Mouse (Mus musculus): Measurements from ENCODE around the gene Crisp2. TPM values are rescaled to one million over a fixed set of nuclear protein-coding genes. Genes with fewer than 3 reads are reported as not detected.

Crisp2 gene
- polyA plus RNA-seq (2021; fragmentation: Nextera tagmentation): not detected in 2 replicates
- long read RNA-seq, experiment 1: 0 reads
- long read RNA-seq, experiment 2: 0 reads

DNA sequence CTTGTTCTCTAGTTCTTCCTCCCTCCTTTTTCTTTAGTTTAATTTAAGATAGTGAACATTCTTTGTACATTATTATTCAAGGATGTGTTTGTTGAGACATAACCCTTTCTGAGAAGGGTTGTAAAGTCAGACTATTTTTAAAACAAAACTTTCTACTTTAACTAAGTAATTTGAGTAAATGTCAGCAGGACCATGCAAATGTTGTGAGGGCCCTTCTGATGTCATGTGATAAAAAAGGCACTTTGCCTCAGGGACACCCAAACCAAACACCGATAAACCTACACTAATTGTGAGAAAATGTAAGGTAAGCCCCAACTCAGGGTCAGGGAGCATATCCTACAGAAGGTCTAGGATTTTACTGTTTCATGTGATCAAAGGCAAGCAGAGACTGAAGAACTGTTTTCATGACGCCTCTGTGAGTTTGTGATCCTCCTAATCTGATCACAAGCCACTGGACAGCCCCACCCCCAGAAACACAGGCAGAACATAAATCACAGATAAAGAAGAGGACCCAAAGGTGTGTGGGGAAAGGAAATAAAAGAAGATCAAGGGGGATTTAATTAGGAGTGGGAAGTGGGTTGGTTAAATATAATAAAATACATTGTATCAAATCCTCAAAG is at the start of gene Crisp2:
Crisp2 (minus strand) TSS at position 51 of the 620 bp plus-strand sequence.

GRCm38 (mm10) chr17:40810934-40811333 is 4.1 kb upstream of the Crisp2 start, which contains the start of gene Rhag:
Gene Rhag, plus strand, starts transcription at chr17:40811126.

GRCm38 (mm10) chr17:40726820-40727219 is 80.0 kb downstream of the Crisp2 start, which contains the start of gene Esp1:
Gene Esp1, plus strand, starts transcription at chr17:40727120.

Other genes starting within 250 kb of the Crisp2 start
- not detected in 2 replicates for gene Esp6, start 245.5 kb downstream of the Crisp2 start, polyA plus RNA-seq (2021; fragmentation: Nextera tagmentation)
- gene Esp4, start 208.4 kb downstream of the Crisp2 start, polyA plus RNA-seq (2021; fragmentation: Nextera tagmentation): not detected in 2 replicates
- gene Esp3, start 174.9 kb downstream of the Crisp2 start, polyA plus RNA-seq (2021; fragmentation: Nextera tagmentation): not detected in 2 replicates
- gene Esp1, start 79.9 kb downstream of the Crisp2 start, polyA plus RNA-seq (2021; fragmentation: Nextera tagmentation): not detected in 2 replicates
- gene Rhag, start 4.1 kb upstream of the Crisp2 start, polyA plus RNA-seq (2021; fragmentation: Nextera tagmentation): not detected in 2 replicates
- gene 9130008F23Rik, start 73.6 kb upstream of the Crisp2 start, polyA plus RNA-seq (2021; fragmentation: Nextera tagmentation): not detected in 2 replicates
- not detected in 2 replicates for gene Glyatl3, start 107.3 kb upstream of the Crisp2 start, polyA plus RNA-seq (2021; fragmentation: Nextera tagmentation)
- 22.5 and 27.7 TPM in 2 replicates for gene Mut, start 127.7 kb upstream of the Crisp2 start, polyA plus RNA-seq (2021; fragmentation: Nextera tagmentation)
- gene Cenpq, start 128.0 kb upstream of the Crisp2 start, polyA plus RNA-seq (2021; fragmentation: Nextera tagmentation): 5.2 and 5.5 TPM in 2 replicates

Measured in left cerebral cortex, adult 6 months (tissue).